Mouse (Mus musculus) ovary, postnatal 14 days (tissue): ENCODE results near the gene Rplp2.
"Not testable (repeated sequence)": the region's sequence is repeated elsewhere in the genome, so short reads cannot be mapped to it uniquely, and the experiment has no call there.

Experiments used
- DNase-seq: peaks from one replicate; pipeline ENCODE4 v3.0.0; 2022; ENCODE audit warnings: low spot score

Gene Rplp2

GRCm38 (mm10) chr7:141431434-141432185 lies 15.6 kb upstream of the Rplp2 start:
- DNase-seq: no peak

- no peak for DNase-seq
Observed at GRCm38 (mm10) chr7:141432186-141432611, 15.0 kb upstream of the Rplp2 start.

GRCm38 (mm10) chr7:141432741-141433516 lies 14.2 kb upstream of the Rplp2 start:
- no peak for DNase-seq

- no peak for DNase-seq
Observed at GRCm38 (mm10) chr7:141433517-141434400, 13.4 kb upstream of the Rplp2 start.

GRCm38 (mm10) chr7:141434464-141434863 lies 12.7 kb upstream of the Rplp2 start:
- DNase-seq: no peak

GRCm38 (mm10) chr7:141435129-141435855 lies 11.9 kb upstream of the Rplp2 start:
- DNase-seq: no peak

GRCm38 (mm10) chr7:141435856-141436522 lies 11.2 kb upstream of the Rplp2 start:
- DNase-seq: no peak

GRCm38 (mm10) chr7:141436523-141436892 lies 10.7 kb upstream of the Rplp2 start:
- DNase-seq: no peak

GRCm38 (mm10) chr7:141437178-141438120 lies 9.7 kb upstream of the Rplp2 start, which contains the start of gene Slc25a22:
TSS of gene Slc25a22 (minus strand) at chr7:141437892.
- DNase-seq: peak; percentile 76

GRCm38 (mm10) chr7:141438201-141438968 lies 8.8 kb upstream of the Rplp2 start:
- DNase-seq: no peak

GRCm38 (mm10) chr7:141439140-141439679 lies 8.0 kb upstream of the Rplp2 start:
- no peak for DNase-seq

- no peak for DNase-seq
Observed at GRCm38 (mm10) chr7:141439811-141440210, 7.4 kb upstream of the Rplp2 start.

- no peak for DNase-seq
Observed at GRCm38 (mm10) chr7:141440613-141441012, 6.6 kb upstream of the Rplp2 start.

- DNase-seq: no peak
Observed at GRCm38 (mm10) chr7:141441460-141441859, 5.7 kb upstream of the Rplp2 start.

- no peak for DNase-seq
Observed at GRCm38 (mm10) chr7:141442199-141442598, 5.0 kb upstream of the Rplp2 start.

GRCm38 (mm10) chr7:141443081-141443821 lies 3.9 kb upstream of the Rplp2 start:
- no peak for DNase-seq

- no peak for DNase-seq
Observed at GRCm38 (mm10) chr7:141443828-141444237, 3.3 kb upstream of the Rplp2 start, which contains the start of gene Pidd1. TSS of gene Pidd1 (minus strand) at chr7:141444025.

GRCm38 (mm10) chr7:141446374-141446773 lies 796 bp upstream of the Rplp2 start:
- not testable (repeated sequence) for DNase-seq
